Mouse (Mus musculus) activated CD4-positive, CD25-positive, alpha-beta regulatory T cell, adult 4 months (primary cell): ENCODE measurements around the gene Tulp1. TPM values are rescaled to one million over a fixed set of nuclear protein-coding genes. Genes with fewer than 3 reads are reported as not detected.
A peak's percentile ranks its signal among the peaks of the same experiment; 100 is the strongest.
"Not testable (repeated sequence)": the region's sequence is repeated elsewhere in the genome, so short reads cannot be mapped to it uniquely, and the experiment has no call there.

Experiments
- ATAC-seq: one replicate; pipeline ENCODE4 v1.8.0; 2017
- polyA plus RNA-seq, 2 experiments: library from polyadenylated mRNA; unstranded; fragments of 100-300 nt; shearing (Covaris generic); gene quantifications; one replicate each; pipeline ENCODE4 v1.2.1; 2017

The Tulp1 gene
- polyA plus RNA-seq: not detected

DNA sequence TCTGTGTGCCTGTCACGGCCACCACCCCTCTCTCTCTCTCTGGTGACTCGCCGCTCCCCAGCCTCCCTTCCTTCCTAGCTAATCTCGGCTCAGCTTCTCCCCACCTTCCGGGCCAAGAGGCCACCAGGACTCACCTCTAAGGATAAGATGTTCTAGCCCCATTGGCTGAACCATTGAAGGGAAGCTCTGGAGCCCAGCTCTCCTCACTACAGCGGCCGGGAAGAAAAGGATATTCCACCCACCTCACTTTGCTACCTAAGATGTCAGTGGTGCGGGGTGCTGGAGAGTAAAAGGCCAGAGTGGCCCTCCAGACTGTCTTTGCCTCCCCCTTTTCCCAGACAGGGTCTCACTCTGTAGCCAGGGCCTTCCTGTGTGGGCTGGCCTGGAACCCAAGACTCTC lies at the start of gene Tulp1:
Gene Tulp1, minus strand, starts transcription at position 101 of the 400 bp plus-strand sequence.
- no peak for ATAC-seq

DNA sequence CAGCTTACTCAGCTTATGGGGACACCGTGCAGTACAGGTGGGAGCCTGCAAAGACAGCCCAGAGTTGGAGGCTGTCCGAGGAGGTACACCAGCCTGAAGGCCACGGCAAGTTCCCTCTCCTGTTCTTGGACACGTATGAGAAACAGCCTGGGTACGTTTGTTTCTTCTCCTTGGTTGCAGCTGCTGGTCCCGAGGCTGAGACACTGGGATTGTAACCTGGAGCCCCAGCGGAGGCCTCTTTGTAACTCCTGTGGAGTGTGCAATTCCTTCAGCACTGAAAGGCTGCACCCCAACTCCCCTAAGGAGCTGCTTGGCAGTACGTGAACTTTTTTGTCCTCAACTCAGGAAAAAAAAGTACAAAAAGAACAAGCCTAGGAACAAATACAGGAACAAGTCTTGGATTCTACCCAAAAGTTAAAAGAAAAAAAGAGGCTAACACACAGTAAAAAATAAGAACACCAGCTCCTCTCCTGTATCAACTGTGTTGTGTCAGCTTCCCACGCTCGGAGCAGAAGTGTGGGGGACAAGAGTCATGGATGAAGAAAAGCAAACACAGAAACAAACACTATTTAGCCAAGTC lies 46.4 kb upstream of the Tulp1 start:
- no peak for ATAC-seq

DNA sequence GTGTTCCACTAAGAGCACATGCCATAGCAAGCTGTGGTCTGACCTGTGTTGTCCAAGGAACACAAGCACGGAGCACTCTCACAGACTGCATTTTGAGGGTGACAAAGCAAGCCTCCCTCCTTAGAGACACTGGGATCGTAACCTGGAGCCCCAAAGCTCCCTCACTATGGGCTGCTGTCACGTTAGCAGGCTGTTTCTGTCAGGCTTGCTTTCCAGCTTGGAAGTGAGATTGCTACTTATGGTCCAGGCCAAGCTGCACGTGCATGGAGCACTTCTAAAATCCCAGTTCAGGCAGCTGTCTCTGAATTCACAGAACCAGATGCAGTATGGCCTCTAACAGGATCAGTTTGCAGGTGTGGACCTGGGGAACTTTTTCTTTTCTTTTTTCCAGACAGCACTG lies 45.7 kb upstream of the Tulp1 start:
- ATAC-seq: no peak

- ATAC-seq: no peak
Measured at GRCm38 (mm10) chr17:28408251-28408918, 43.4 kb upstream of the Tulp1 start.

DNA sequence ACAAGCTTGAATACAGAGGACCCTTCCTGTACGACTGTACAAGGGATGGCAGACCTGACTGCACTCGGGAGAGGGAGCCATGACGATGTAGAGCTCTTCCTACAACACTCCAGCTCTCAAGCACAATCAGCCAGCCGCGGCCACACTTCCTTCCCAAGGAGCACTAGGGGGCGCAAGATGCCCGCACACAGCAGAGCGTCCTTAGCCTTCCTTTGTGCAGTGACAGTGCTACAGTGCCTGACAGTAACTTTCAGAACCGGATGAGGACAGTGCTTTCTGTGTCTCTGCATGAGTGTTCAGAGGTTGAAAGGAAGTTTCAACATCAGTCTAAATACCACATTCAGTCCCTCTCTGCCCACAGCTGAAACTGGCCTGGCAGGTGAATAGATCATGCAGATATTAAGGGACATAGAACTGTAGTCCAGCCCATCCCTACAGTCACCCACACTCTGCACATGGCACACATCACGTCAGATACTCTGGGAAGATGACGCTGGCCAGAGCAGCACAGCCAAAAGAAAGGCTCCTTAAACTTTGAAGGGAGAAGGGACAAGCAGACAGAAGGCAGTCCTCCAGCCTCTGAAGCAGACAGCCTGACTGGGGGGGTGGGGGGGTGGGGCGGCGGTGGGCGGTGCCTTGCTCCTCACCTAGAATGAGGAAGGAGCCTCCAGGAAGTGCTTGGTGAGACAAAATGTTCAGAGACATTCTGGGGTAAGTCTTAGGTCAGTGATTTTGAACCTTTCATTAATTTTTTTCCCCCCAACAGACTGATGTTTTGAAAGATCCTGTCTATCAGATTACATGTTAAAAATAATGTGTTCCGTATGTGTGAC lies 42.6 kb upstream of the Tulp1 start:
- peak; percentile 89 for ATAC-seq

- no peak for ATAC-seq
Measured at GRCm38 (mm10) chr17:28406471-28406870, 41.4 kb upstream of the Tulp1 start.

GRCm38 (mm10) chr17:28404745-28405144 lies 39.7 kb upstream of the Tulp1 start:
- ATAC-seq: not testable (repeated sequence)

GRCm38 (mm10) chr17:28404301-28404700 lies 39.3 kb upstream of the Tulp1 start:
- no peak for ATAC-seq

GRCm38 (mm10) chr17:28394994-28395393 lies 30.0 kb upstream of the Tulp1 start:
- no peak for ATAC-seq

- no peak for ATAC-seq
Measured at GRCm38 (mm10) chr17:28394051-28394765, 29.2 kb upstream of the Tulp1 start.

- ATAC-seq: no peak
Measured at GRCm38 (mm10) chr17:28391568-28392432, 26.8 kb upstream of the Tulp1 start.

GRCm38 (mm10) chr17:28388534-28388933 lies 23.5 kb upstream of the Tulp1 start:
- ATAC-seq: no peak

- no peak for ATAC-seq
Measured at GRCm38 (mm10) chr17:28386150-28386905, 21.3 kb upstream of the Tulp1 start.

DNA sequence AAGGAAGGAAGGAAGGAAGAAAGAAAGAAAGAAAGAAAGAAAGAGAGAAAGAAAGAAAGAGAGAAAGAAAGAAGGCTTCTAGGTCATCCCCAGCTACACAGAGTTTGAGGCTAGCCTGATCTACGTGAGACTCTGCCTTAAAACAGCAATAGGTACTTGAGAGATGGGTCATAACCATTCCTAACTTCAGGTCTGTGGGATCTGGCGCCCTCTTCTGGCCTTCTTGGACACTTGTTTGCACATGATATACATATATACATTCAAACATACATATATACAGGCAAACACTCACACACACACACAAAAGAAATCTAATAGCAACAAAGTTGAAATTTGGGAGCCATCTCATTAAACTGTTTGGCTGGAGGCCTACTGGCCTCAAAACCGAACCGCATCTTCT lies 19.3 kb upstream of the Tulp1 start:
- no peak for ATAC-seq

DNA sequence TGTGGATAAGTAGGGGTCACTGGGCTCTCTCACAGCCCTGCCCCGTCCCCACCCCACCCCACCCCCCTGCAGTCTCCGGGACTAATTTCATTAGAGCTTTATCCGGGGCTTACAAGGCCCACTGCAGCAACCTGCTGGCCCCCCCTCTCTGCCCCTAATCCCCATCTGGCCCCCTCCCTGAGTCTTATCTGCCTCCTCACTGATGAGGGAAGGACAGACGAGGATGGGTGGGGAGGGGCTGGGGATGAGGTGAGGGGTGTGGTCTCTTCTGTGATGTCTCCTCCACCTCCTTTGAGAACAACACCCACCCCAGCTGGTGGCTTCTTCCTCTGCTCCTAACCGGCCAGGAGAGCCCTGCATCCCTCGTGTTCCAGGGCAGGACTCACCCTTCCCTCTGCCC lies 15.2 kb upstream of the Tulp1 start:
- ATAC-seq: no peak

GRCm38 (mm10) chr17:28375592-28376061 lies 10.6 kb upstream of the Tulp1 start:
- ATAC-seq: peak; percentile 52

DNA sequence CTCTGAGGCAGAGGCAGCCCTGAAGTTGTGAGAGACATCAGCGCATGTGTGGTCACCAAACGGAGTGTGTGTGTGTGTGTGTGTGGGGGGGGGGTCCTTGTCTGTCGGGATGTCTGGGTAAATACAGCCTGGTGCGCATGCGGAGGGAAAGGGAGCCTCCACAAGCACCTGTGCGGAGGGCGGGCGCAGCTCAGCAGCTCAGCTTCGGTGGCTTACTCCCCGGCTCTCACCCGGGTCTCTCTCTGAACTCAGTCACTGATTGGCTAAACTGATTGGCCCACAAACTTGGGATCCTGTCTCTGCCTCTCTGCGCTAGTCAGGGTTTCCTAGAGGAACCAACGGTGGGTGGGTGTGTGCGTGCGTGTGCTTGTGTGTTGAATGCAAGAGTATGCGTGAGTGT lies 9.5 kb upstream of the Tulp1 start:
- ATAC-seq: no peak

- peak; percentile 32 for ATAC-seq
Measured at GRCm38 (mm10) chr17:28373821-28374220, 8.8 kb upstream of the Tulp1 start.

DNA sequence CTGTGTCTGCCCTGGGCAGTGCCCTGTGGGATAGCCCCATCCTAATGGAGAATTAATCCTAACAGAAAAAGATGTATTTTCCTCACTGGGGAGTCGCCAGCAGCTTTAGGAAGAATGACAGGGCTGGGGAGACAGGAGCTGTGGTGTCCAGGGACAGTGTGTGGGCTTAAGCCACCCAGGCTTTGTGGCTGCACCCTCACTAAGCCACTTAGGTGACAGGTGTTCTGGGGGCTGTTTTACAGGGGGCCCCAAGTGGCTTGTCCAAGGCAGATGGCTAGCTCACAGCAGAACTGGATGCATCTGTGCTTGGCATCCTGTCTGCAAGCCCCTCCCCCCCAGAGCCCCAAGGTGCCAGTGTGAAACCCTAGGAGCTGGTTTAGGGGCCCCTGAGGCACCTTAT lies 6.9 kb upstream of the Tulp1 start:
- ATAC-seq: no peak

- ATAC-seq: no peak
Measured at GRCm38 (mm10) chr17:28371286-28371685, 6.3 kb upstream of the Tulp1 start.

DNA sequence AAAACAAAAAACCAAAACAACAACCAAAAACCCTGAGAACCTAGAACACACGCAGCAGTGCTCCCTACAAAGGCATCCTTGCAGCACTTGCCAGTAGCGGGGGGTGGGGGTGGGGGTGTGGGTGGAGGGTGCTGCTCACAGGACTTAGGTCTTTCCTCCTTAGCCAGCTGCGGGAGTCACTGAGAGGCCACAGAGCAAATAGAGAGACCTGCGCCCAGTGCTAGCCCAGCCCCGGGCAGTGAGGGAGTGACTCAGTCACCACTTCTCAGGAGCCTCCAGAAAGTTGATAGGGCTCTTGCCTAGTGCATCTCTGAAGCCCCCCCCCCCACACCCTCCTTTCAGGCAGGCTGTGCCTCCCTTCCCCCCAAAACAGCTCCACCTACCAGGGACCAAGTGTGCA lies 4.0 kb upstream of the Tulp1 start:
- ATAC-seq: no peak
